Mouse (Mus musculus) lung, embryonic 14.5 days (tissue): ENCODE measurements around the gene Hpgd. TPM values are rescaled to one million over a fixed set of nuclear protein-coding genes. Genes with fewer than 3 reads are reported as not detected.

ENCODE experiments used
- ATAC-seq: fragments of 200-750 bp; cut with Nextera tagmentation; 2 replicates; pipeline ENCODE4 v1.8.0; 2017; ENCODE audit warnings: mild to moderate bottlenecking, moderate TSS enrichment, moderate library complexity; ENCODE audit not compliant: insufficient read depth
- DNase-seq: peaks from one replicate; pipeline ENCODE4 v3.0.0-alpha.2; 2015
- H3K27ac ChIP-seq: fragments of 300-500 bp; sonication (generic); 2 replicates; pipeline ENCODE4 v1.5.1; 2014; ENCODE audit warnings: low read depth, mild to moderate bottlenecking, moderate library complexity
- H3K27me3 ChIP-seq: fragments of 300-500 bp; sonication (generic); 2 replicates; pipeline ENCODE4 v1.6.1; 2014; ENCODE audit warnings: low read length, control low read depth; ENCODE audit not compliant: insufficient read depth
- H3K36me3 ChIP-seq: fragments of 300-500 bp; sonication (generic); 2 replicates; pipeline ENCODE4 v1.6.1; 2014; ENCODE audit warnings: control low read depth; ENCODE audit not compliant: insufficient read depth
- H3K4me1 ChIP-seq: fragments of 300-500 bp; sonication (generic); 2 replicates; pipeline ENCODE4 v1.6.1; 2014; ENCODE audit warnings: antibody characterized with exemption, control low read depth; ENCODE audit not compliant: insufficient read depth
- H3K4me2 ChIP-seq: fragments of 300-500 bp; sonication (generic); 2 replicates; pipeline ENCODE4 v1.6.1; 2014; ENCODE audit warnings: mild to moderate bottlenecking
- H3K4me3 ChIP-seq: fragments of 300-500 bp; sonication (generic); 2 replicates; pipeline ENCODE4 v1.5.1; 2014; ENCODE audit warnings: low read depth, low read length
- H3K9ac ChIP-seq: fragments of 300-500 bp; sonication (generic); 2 replicates; pipeline ENCODE4 v1.6.1; 2014
- H3K9me3 ChIP-seq: fragments of 300-500 bp; sonication (generic); 2 replicates; pipeline ENCODE4 v1.6.1; 2016; ENCODE audit warnings: low read depth, low read length, control low read depth
- CTCF ChIP-seq: IDR thresholded peaks from 2 replicates; pipeline ENCODE4 v1.5.1; 2016; ENCODE audit warnings: antibody characterized with exemption, low read depth
- WGBS: fragments of 180-500 bp; shearing (Covaris S2); extraction: QIAGEN DNeasy Blood & Tissue Kit; methylation state at CpG from one replicate; pipeline ENCODE4 v1.1.7; 2014; 5-methylcytosine and 5-hydroxymethylcytosine counted together
- polyA plus RNA-seq: library from polyadenylated mRNA; unstranded; fragments of >200 nt; fragmentation: Nextera tagmentation; extraction: Ambion mirVana; gene quantifications from 2 replicates; pipeline ENCODE4 v1.2.1, GENCODE M21; 2014

Hpgd gene
- polyA plus RNA-seq, 1 experiment from 2014 or later, result 15.6 TPM

GRCm38 (mm10) chr8:56327709-56328108 is 33.3 kb downstream of the Hpgd start:
- Histone ChIP-seq H3K4me1 (no peaks in the 10 kb centered on the region), H3K9me3 (no peaks in the 10 kb centered on the region), H3K27ac (no peak overlapping the region), H3K36me3 (no peaks in the 10 kb centered on the region), H3K4me2 (no peak overlapping the region), H3K9ac (no peak overlapping the region), H3K27me3 (no peaks in the 10 kb centered on the region), H3K4me3 (no peak overlapping the region)
- 39% methylated on average over 3 of the region's 3 CpGs for WGBS
- TF ChIP-seq CTCF, result no peak
- no peak for DNase-seq
- no peak for ATAC-seq

- ATAC-seq (peak; percentile 49; the same call in 1 of the 2 replicates), DNase-seq (peak; percentile 34)
- Histone ChIP-seq H3K4me2 (no peak overlapping the region), H3K36me3 (no peaks in the 10 kb centered on the region), H3K9ac (no peak overlapping the region), H3K27me3 (no peaks in the 10 kb centered on the region), H3K27ac (no peak overlapping the region), H3K4me3 (no peak overlapping the region), H3K9me3 (no peaks in the 10 kb centered on the region), H3K4me1 (no peaks in the 10 kb centered on the region)
- no peak for TF ChIP-seq CTCF
- WGBS, result 28% methylated on average over 3 of the region's 3 CpGs
Observed at GRCm38 (mm10) chr8:56328130-56328542, 33.8 kb downstream of the Hpgd start.

GRCm38 (mm10) chr8:56335390-56336000 is 41.1 kb downstream of the Hpgd start:
- no peaks in the 10 kb centered on the region for H3K4me1 ChIP-seq
- H3K9me3 ChIP-seq, result no peaks in the 10 kb centered on the region
- ATAC-seq (no peak), DNase-seq (no peak)
- WGBS, result 61% methylated on average over 9 of the region's 9 CpGs
- H3K27ac ChIP-seq, result no peak overlapping the region
- no peaks in the 10 kb centered on the region for H3K27me3 ChIP-seq
- no peak overlapping the region for H3K4me2 ChIP-seq
- no peak overlapping the region for H3K4me3 ChIP-seq
- TF ChIP-seq CTCF, result no peak
- H3K9ac ChIP-seq, result no peak overlapping the region
- no peaks in the 10 kb centered on the region for H3K36me3 ChIP-seq

GRCm38 (mm10) chr8:56336771-56337170 is 42.4 kb downstream of the Hpgd start:
- DNase-seq (peak; percentile 33), ATAC-seq (no peak)
- TF ChIP-seq CTCF, result no peak
- H3K4me1 ChIP-seq, result no peaks in the 10 kb centered on the region
- H3K9me3 ChIP-seq, result no peaks in the 10 kb centered on the region
- no peak overlapping the region for H3K9ac ChIP-seq
- no peak overlapping the region for H3K4me2 ChIP-seq
- H3K27me3 ChIP-seq, result no peaks in the 10 kb centered on the region
- no peaks in the 10 kb centered on the region for H3K36me3 ChIP-seq
- H3K27ac ChIP-seq, result no peak overlapping the region
- WGBS, result 34% methylated on average over 8 of the region's 8 CpGs
- H3K4me3 ChIP-seq, result no peak overlapping the region

- 70% methylated on average over 6 of the region's 6 CpGs for WGBS
Observed at GRCm38 (mm10) chr8:56343505-56343904, 49.1 kb downstream of the Hpgd start.

GRCm38 (mm10) chr8:56343940-56344339 is 49.6 kb downstream of the Hpgd start:
- Histone ChIP-seq H3K27me3 (no peaks in the 10 kb centered on the region), H3K27ac (no peak overlapping the region)
- DNase-seq, result no peak

More at GRCm38 (mm10) chr8:56343505-56343904, 49.1 kb downstream of the Hpgd start:
- DNase-seq (peak; percentile 67), ATAC-seq (peak; percentile 62; the same call in 1 of the 2 replicates)
- no peaks in the 10 kb centered on the region for H3K9me3 ChIP-seq
- no peaks in the 10 kb centered on the region for H3K27me3 ChIP-seq
- no peak overlapping the region for H3K4me3 ChIP-seq
- no peaks in the 10 kb centered on the region for H3K4me1 ChIP-seq
- H3K4me2 ChIP-seq, result no peak overlapping the region
- TF ChIP-seq CTCF, result no peak
- H3K9ac ChIP-seq, result no peak overlapping the region
- H3K36me3 ChIP-seq, result no peaks in the 10 kb centered on the region
- no peak overlapping the region; the same call in 1 of the 2 replicates for H3K27ac ChIP-seq

GRCm38 (mm10) chr8:56344359-56344758 is 50.0 kb downstream of the Hpgd start:
- H3K9me3 ChIP-seq, result no peaks in the 10 kb centered on the region
- no peak overlapping the region for H3K9ac ChIP-seq
- no peak overlapping the region for H3K27ac ChIP-seq
- no peak overlapping the region for H3K4me2 ChIP-seq
- H3K36me3 ChIP-seq, result no peaks in the 10 kb centered on the region
- no peak for DNase-seq
- ATAC-seq, result no peak
- 85% methylated on average over 1 of the region's 1 CpGs for WGBS
- H3K4me3 ChIP-seq, result no peak overlapping the region
- no peaks in the 10 kb centered on the region for H3K4me1 ChIP-seq
- H3K27me3 ChIP-seq, result no peaks in the 10 kb centered on the region
- no peak for TF ChIP-seq CTCF

More at GRCm38 (mm10) chr8:56343940-56344339, 49.6 kb downstream of the Hpgd start:
- no peak overlapping the region for H3K9ac ChIP-seq
- no peak for ATAC-seq
- H3K4me3 ChIP-seq, result no peak overlapping the region
- no peaks in the 10 kb centered on the region for H3K36me3 ChIP-seq
- H3K9me3 ChIP-seq, result no peaks in the 10 kb centered on the region
- 40% methylated on average over 2 of the region's 2 CpGs for WGBS
- H3K4me1 ChIP-seq, result no peaks in the 10 kb centered on the region
- no peak for TF ChIP-seq CTCF
- H3K4me2 ChIP-seq, result no peak overlapping the region
